Mouse (Mus musculus): ENCODE measurements around the gene Rab11fip5.

Gene Rab11fip5

DNA sequence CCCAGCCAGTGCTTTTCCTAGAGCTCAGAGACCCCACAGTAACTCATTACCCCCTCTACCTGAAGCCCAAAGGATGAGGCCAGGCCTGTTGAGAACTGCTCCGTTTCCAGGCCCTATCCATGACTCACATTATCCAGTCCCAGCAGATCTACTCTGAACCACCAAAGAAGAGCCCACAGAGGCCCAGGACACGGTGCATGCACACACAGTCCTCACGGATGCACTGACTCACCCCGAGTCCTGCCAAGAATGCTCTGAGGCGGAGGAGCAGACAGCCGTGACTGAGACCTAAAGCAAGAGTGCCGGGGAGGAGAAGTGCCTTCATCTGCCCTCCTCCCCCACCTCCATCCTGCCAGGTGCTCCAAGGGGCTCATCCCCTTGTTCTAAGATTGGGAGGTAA is 25.2 kb downstream of the Rab11fip5 start:
- DNase-seq (ENCODE audit: inconsistent age in 2 of 2, low spot score in 1 of 2), result peak; percentile 91 to 92

DNA sequence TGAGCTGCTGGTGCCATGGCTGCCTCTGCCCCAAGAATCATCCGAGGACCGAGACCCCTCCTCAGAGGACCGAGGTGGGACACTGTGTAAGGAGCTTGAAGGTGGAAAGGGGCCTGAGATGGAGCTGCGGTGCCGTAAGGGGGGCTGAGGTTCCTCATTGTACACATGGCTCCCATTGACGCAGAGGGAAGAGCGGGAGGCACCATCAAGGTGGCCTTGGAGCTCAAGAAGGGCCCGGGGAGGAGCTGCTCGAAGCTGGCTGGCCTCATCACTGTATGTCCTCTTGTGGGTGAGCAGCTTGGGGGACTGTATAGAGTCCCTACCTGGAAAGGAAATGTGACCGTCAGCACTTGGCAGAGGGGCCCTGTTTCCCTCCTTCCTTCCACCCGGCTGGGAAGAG is 26.3 kb downstream of the Rab11fip5 start:
- peak; percentile 63 to 73 for DNase-seq (ENCODE audit: inconsistent age in 2 of 2, low spot score in 1 of 2)

DNA sequence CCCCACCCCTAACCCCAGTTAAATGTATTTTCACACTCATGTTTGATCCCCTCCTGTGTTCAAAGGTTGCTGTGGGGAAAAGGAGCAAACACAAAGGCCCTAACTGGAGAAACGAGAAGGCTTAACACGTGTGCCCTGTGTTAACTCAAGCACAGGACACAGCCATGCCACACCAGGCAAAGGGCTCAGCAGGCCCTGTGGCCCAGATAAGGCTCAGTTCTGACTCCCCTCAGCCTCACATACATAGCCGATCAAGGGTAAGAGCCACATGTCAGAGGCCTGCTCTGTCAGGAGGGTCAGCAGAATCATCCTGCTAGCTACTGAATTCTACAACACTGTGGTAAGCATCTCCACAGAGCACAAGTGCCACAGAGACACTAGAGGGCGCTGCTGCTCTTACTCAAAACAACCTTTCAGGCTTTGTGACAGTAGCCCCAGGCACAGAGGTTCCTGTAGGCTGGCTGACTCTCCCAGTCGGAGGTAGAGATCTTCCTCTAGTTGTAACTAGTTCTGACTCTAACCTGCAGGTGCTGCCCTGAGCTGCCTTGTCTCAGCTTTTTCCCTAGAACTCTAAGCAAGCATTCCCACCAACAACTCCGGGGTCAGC is 28.3 kb downstream of the Rab11fip5 start:
- peak; percentile 85 to 94 for DNase-seq (ENCODE audit: inconsistent age in 2 of 2, low spot score in 1 of 2)

- DNase-seq (ENCODE audit: inconsistent age in 2 of 2, low spot score in 1 of 2), result no peak
These were observed 29.5 kb downstream of the Rab11fip5 start for GRCm38 (mm10) chr6:85344929-85345328.

DNA sequence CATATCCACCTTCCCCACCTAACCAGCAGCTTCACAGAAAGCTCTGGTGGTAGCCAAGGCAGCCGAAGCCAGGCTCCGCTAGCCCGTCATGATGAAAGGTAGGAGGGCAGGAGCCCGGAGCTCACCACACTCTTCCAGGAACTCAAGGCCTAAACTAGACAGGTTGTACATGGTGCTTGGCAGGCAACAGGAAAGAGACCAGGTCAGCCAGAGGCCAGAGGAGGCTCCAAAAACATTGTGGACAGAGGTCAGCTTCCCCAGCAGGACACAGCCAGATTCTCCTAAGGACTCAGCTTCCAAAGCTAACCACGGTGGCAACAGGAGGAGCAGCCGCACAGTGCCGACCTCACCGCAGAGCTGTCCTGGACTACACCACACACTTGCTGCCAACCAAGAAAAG is 31.4 kb downstream of the Rab11fip5 start:
- DNase-seq (ENCODE audit: inconsistent age in 2 of 2, low spot score in 1 of 2), result no peak

DNA sequence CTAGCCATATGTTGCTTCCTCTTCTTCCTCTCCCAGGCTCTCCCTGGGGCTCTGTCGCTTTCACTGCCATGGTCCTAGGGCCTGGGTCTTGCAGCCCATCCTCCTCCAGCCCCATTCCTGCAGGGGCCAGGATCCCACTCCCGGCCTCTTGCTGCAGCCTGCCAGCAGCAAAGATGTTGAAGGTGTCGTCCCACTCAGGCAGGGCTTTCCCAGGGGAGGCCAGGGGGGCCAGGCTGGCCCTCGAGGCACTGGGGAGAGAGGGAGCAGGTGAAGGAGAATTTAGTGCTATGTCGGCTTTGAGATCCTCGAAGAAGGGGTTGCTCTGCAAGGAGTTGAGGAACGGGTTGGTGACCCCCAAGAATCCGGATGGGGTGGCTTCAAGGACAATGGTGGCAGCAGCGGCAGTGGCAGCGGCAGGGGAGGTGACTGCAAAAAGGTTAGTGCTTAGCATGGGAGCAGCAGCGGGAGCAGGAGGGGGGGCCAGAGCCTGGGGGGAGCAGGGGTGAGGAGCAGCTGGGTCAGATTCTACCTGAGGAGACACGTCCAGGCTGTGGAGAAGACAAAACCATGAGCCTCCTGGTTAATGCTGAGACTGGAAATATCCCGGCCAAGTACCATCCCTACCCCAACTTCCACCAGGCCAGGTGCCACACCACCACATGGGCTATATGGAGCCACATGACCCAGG is 32.5 kb downstream of the Rab11fip5 start:
- no peak for DNase-seq (ENCODE audit: inconsistent age in 2 of 2, low spot score in 1 of 2)

DNA sequence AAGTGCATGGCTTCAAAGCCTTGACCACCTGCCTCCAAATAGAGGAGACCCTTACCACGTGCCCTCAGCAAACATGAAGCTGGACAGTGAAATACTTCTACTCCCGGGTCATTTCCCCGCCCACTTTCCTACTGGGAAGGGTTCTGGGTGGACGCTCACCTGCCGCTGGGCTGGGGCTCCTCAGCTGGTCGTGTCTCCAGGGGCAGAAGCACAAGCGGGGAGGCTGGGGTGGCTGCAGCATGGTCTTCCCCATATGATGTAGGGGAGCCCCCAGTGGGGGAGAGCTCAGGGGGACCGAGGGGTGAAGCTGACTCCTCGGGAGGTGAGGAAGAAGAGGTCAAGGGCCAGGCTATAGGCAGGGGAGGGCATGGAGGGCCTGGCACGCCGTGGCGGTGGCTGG is 34.2 kb downstream of the Rab11fip5 start:
- DNase-seq (ENCODE audit: inconsistent age in 2 of 2, low spot score in 1 of 2), result no peak

- DNase-seq (ENCODE audit: inconsistent age in 2 of 2, low spot score in 1 of 2), result peak in 1 of 2 experiments; percentile 77
These were observed 35.0 kb downstream of the Rab11fip5 start for GRCm38 (mm10) chr6:85339273-85339901.

GRCm38 (mm10) chr6:85336944-85337343 is 37.5 kb downstream of the Rab11fip5 start:
- no peak for DNase-seq (ENCODE audit: inconsistent age in 2 of 2, low spot score in 1 of 2)

DNA sequence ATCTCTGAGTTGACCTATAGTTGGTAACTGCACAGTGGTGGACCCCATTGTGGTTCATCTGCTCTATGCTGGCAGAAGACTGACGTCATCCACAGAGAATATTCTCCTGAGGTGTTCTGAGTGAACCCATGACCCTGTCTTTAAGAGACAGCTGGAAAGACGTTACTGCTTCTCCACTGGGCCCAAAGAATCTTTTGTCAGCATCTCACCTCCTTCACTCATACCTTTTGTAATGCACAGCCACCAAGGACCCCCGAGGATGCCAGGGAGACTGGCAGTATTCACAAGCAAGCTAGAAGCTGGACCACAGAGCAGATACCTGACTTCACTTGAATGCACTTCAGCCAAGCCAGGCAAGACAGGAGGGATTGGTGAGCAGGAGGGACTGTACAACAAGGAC is 39.1 kb downstream of the Rab11fip5 start:
- DNase-seq (ENCODE audit: inconsistent age in 2 of 2, low spot score in 1 of 2), result no peak

DNA sequence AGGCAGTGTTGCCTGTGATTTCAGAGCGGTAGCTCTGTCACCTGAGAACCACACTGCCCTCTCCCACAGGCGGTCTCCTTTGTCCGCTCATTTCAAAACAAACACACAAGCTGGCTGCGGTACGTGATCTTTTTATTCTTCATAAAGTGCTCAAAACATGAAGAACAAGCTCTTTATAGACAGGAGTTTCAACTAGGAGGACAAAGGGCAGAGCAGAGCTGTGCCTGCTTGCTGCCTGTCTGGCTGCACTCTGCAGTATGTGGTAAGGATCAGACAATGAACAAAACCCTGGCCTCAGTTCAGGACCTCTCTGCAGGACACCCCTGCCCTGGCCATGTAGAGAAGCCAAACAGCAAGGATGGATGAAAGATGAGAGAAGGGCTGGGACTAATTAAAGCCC is 39.6 kb downstream of the Rab11fip5 start:
- DNase-seq (ENCODE audit: inconsistent age in 2 of 2, low spot score in 1 of 2), result no peak

DNA sequence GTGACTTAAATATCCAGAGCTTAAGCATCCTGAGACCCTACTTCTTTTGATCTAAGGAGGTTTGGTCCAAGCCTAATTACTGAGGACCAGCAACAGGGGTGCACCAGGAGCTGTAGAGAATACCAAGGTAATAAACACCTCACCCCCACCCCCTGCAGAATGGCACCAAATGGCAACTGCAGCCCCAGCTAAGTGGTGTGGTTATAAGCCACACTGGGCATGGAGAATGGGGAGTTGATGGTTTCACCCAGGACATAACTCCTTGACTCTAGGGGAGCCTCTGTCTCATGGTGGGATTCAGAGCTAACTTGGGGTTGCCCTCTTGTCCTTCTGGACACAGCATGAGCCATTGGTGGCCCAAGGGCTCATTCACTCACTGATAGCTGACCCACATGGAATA is 40.2 kb downstream of the Rab11fip5 start:
- DNase-seq (ENCODE audit: inconsistent age in 2 of 2, low spot score in 1 of 2), result no peak

DNA sequence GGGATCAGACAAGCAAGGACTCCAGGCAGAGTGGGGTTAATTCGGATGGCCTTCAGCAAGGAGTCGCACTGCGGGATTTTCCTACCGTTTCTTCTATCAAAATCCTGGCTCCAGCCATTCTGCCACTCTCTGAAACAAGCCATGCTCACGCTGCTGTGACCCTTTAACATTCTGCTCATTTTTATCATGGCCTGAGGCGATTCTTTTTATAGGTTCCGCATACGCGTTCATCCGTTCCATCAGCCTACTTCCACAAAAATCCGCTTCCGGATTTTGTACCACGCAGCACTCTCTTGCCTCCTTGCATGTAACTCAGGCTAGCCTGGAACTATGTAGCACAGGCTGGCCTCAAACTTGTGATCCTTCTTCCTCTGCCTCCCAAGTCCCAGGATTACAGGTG is 40.7 kb downstream of the Rab11fip5 start:
- no peak for DNase-seq (ENCODE audit: inconsistent age in 2 of 2, low spot score in 1 of 2)

- peak; percentile 96 to 99 for DNase-seq (ENCODE audit: inconsistent age in 2 of 2, low spot score in 1 of 2)
These were observed 41.3 kb downstream of the Rab11fip5 start, which contains the start of gene Sfxn5 for GRCm38 (mm10) chr6:85333000-85333669. TSS of gene Sfxn5 (minus strand) at chr6:85333422.

- DNase-seq (ENCODE audit: inconsistent age in 2 of 2, low spot score in 1 of 2), result peak in 1 of 2 experiments; percentile 65
These were observed 42.0 kb downstream of the Rab11fip5 start for GRCm38 (mm10) chr6:85332351-85332999.

DNA sequence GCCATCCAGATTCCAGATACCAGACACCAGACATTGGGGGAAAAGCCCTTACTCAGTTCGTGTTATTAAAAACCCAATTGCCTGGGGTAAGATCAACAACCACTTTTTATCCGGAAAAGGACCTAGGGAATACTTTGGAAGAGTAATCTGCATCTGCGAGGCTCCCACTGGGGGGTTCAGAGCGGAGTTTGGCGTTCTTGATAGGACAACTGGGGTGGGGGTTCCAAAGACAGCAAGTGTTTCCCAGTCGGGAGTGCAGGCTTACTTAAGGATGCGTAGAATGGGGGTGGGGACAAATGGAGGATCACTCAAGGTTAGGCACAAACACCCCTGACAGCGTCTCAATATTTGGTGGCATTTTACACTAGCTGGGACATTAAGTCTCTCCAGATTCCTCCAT is 42.7 kb downstream of the Rab11fip5 start:
- peak in 1 of 2 experiments; percentile 48 for DNase-seq (ENCODE audit: inconsistent age in 2 of 2, low spot score in 1 of 2)

- peak in 1 of 2 experiments; percentile 44 for DNase-seq (ENCODE audit: inconsistent age in 2 of 2, low spot score in 1 of 2)
These were observed 43.2 kb downstream of the Rab11fip5 start for GRCm38 (mm10) chr6:85331221-85331735.

DNA sequence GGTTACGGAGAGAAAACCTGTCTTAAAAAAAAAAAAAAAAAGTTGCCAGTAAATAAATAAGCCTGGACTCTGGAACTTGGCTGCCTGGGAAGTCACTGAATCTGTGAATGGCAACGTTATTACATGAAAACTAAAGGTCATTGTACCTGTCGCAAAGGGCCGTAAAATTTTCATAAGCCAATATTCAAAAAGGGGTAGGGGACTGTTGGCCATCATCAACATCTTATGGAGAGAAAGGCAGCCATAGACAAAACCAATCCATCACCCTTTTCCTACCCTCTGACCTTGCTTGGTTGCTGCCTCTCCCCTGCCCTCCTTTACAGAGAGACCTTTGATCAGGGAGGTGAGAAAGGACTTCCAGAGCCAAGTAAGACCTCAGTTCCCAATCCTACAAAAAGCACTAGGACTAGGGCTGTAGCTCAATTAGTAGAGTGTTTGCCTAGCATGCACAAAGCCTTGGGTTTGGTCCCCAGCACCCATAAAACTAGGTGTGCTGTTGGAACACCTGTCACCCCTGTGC is 44.7 kb downstream of the Rab11fip5 start:
- no peak for DNase-seq (ENCODE audit: inconsistent age in 2 of 2, low spot score in 1 of 2)

GRCm38 (mm10) chr6:85326564-85326963 is 47.9 kb downstream of the Rab11fip5 start:
- no peak for DNase-seq (ENCODE audit: inconsistent age in 2 of 2, low spot score in 1 of 2)

- DNase-seq (ENCODE audit: inconsistent age in 2 of 2, low spot score in 1 of 2), result peak in 1 of 2 experiments; percentile 55
These were observed 49.3 kb downstream of the Rab11fip5 start for GRCm38 (mm10) chr6:85325109-85325508.

- DNase-seq (ENCODE audit: inconsistent age in 2 of 2, low spot score in 1 of 2), result no peak
These were observed 54.0 kb downstream of the Rab11fip5 start for GRCm38 (mm10) chr6:85320445-85320866.
